Mouse (Mus musculus) G1E-ER4 (cell line): Measurements from ENCODE around the gene Pnp. TPM values are rescaled to one million over a fixed set of nuclear protein-coding genes. Genes with fewer than 3 reads are reported as not detected.
"Not testable (repeated sequence)": the region's sequence is repeated elsewhere in the genome, so short reads cannot be mapped to it uniquely, and the experiment has no call there.

ENCODE experiments used
- GATA1 ChIP-seq: IDR thresholded peaks from one replicate; pipeline ENCODE4 v1.8.0; 2012; ENCODE audit warnings: low read length, inconsistent platforms
- polyA plus RNA-seq: library from polyadenylated mRNA; stranded (reverse); fragments of >175 nt; gene quantifications from 2 replicates; pipeline ENCODE4 v1.2.3, GENCODE M21; 2012

The Pnp gene
- polyA plus RNA-seq, 1 experiment = 1.1 TPM

DNA sequence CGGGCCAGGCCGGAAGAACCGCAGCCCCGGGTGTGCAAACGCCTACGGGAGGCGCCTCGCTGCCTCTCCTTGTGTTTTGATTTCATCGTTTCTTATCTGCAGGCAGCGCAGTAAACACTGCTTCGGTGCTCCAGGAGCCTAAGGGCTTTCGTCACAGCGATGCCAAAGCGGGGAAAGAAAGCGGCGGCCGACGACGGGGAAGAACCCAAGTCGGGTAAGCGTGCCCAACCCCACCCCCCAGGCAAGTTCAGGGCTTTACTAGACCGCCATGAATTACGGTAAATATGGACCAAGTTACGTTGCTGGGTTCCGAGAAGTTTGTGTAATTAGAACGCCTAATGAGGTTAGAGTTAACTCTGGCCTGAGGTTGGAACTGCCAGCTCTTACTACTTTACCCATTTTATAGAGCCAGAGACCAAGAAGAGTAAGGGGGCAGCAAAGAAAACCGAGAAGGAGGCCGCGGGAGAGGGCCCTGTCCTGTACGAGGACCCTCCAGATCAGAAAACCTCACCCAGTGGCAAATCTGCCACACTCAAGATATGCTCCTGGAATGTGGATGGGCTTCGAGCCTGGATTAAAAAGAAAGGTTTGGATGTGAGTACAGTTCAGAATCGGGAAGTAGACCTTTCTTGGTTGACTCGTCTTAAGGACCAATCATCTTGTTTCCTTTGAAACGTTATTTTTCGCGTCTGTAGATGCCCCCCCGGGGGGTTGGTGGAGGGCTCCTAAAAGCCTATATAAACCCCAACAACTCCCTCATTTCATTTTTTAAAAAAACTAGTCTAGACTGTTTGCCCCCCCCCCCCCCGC, 5.6 kb upstream of the Pnp start:
- TF ChIP-seq GATA1 = no peak

GRCm38 (mm10) chr14:50927366-50927765, 3.5 kb upstream of the Pnp start:
- TF ChIP-seq GATA1 = no peak

DNA sequence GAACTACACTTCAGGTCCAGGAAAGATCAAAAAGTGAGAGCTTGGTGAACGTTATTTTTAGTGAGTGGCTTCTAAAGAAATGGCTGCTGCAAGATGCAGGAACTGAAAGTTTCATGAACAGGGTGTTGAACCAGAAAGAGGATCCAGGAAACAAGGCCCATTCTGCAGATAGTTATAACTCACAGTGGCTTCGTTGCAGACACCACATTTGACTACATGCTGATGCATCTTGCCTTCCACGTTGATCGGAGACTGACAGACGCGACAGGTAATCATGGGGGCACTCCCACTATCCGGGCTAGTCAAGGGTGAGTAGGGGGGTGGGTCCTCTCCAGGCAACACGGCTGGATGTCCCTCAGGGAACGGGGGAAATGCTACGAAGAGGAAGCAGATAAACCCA, 931 bp upstream of the Pnp start:
- TF ChIP-seq GATA1 = no peak

DNA sequence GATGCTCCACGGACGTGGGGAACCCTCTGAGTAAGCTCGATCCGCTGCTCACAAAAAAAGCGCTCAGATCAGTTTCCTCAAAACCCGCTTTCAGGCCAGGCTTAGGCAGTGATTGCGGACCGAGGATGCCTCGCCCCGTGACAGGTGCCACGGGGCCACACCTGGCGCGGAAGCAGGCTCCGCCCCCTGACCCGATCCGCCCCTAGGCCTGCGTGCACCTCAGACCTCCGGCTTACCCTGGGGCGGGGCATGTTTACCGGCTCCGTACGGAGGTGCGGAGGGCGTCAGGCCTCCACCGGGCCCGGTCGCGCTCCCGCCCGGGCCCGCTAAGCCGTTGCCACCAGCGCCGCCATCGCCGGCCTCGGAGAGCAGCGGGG, 517 bp upstream of the Pnp start:
- TF ChIP-seq GATA1 = no peak

GRCm38 (mm10) chr14:50931493-50932020, 675 bp downstream of the Pnp start:
- no peak for TF ChIP-seq GATA1

DNA sequence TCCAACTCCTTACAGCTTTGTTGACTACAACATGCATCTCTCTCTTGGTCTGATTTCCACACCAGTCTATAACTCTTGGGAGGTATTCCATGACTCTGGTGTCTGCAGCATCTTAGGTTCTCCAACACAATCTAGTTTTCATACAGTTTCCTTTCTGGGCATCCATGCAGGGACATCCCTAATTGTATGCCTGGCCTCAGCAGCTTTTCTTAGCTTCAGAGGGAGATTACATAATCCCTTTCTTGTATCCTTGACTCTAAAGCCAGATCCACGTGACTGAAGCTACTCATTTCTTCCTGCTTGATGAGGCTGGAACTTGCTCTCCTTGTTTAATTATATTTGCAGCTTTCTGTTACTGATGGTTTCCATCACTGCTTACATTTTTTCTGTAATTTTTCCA, 5.8 kb downstream of the Pnp start:
- no peak for TF ChIP-seq GATA1

DNA sequence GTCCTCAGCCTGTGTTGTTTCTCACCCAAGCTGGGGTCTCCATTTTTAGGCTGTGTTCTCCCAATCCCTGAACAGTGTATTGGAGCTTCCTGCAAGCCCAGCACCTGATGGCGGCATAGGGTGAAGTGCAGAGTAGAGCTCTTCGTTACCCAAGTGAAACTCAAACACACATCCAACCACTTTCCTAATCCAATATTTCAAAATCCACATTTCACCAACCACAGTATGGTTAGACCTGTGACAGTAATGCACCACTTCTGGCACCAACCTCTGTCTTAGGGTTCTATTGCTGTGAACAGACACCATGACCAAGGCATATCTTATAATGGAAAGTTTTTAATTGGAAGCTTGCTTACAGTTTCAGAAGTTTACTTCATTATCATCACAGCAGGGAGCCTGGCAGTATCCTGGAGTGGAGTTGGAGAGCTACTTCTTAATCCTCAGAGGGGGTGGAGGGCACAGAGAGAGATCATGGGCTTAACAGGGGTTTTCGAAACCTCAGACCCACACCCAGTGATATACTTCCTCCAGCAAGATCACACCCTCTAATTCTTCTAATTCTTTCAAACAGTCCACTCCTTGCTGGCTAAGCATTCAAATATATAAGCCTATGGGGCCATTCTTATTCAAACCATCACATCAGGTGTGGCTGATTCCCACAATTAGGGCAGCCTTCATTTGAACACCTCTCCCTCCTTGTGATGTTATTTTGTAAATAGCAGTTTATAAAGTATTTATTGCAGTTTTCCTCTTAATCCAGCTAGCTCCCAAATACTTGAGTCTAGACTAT, 7.4 kb downstream of the Pnp start:
- no peak for TF ChIP-seq GATA1

- no peak for TF ChIP-seq GATA1
Measured at GRCm38 (mm10) chr14:50938940-50939339, 8.1 kb downstream of the Pnp start.

DNA sequence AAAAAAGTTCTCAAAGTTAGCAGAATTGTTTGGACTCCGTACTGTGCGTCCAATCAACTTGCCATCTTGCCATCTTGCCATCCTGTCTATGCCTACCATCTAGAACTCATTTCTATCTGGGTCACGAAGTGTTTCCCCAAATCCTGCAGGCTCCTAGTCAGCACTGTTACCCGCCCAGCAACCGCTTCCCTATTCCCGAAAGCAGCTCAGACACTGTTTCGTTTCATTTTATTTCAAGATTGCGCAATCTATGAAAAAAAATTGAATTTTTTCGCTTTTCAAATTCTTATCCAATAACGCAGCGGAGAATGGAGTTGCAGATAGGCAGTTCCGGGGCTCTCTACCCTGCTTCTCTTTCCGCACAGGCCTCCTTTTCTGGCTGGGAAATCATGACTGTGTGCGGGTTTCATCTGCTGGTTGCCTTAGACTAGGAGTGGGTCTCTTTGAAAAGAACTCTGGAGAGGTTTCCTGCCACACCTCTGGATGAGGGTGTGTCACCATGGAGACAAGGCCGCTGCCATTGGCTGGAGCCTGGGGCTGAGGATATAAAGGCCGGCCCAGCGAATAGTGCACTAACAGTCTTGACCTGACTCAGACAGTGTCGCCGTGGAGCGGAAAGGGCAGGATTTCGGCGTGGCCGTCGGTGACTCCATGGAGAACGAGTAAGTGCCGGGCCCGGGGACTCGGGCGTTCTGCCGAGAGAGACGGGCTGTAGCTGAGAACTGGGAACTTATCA, 13.2 kb downstream of the Pnp start, which contains the start of gene Gm49342:
Gm49342 (plus strand) TSS at position 586 of the 736 bp plus-strand sequence.
- TF ChIP-seq GATA1 = no peak

DNA sequence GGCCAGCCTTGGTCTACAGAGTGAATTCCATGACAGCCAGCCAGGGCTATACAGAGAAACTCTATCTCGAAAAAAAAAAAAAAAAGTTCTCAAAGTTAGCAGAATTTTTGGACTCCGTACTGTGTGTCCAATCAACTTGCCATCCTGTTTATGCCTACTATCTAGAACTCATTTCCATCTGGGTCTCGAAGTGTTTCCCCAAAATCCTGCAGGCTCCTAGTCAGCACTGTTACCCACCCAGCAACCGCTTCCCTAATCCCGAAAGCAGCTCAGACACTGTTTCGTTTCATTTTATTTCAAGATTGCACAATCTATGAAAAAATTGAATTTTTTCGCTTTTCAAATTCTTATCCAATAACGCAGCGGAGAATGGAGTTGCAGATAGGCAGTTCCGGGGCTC, 24.6 kb downstream of the Pnp start:
- no peak for TF ChIP-seq GATA1

DNA sequence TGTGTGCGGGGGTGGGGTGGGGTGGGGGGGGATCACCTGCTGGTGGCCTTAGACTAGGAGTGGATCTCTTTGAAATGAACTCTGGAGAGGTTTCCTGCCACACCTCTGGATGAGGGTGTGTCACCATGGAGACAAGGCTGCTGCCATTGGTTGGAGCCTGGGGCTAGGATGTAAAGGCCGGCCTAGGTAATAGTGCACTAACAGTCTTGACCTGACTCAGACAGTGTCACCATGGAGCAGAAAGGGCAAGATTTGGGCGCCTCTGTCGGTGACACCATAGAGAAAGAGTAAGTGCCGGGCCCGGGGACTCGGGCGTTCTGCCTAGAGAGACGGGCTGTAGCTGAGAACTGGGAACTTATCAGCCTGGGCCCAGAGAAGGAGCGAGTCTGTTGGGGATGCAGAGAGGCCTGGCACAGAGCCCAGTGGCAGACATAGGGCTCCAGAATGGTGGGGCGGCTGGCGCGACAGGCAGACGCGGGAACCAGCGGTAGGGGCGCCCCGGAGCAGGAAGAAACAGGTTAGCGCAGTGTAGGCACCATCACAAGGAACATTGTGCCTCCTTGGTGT, 25.1 kb downstream of the Pnp start, which contains the start of gene Pnp2:
Pnp2 (plus strand) TSS at position 51 of the 567 bp plus-strand sequence.
- not testable (repeated sequence) for TF ChIP-seq GATA1

DNA sequence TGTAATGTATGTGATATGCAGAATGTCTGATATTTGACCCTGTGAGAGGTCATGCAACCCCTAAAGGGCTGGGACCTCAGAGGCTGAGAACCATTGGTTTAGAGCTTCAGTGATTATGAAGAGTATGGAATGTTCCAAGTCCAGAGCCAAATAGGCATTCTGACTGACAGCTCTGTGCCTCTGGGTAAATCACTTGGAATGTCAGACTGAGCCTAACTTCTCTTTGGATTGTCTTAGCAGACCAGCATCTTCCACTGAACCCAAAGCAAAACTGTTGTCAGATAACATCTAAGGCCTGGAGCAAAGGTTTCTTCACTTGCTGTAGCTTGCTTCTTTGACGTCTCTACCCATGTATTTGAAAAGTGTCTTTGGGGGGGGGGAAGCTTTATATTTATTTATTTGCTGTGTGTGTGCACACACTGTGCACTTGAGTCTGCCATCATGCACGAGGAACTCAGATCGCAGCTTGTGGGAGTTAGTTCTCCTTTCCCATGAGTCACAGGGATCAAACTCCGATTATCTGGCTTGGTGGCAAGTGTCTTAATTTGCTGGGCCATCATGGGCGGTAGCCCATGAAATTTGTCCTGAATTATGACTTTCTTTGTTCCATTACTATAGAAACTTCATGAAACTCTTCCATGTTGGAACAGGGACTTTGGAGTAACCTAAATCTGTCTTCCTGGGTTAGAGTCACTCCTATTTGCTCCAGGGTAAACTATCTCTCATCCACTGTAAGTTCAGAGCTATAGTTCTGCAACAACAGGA, 37.5 kb downstream of the Pnp start:
- TF ChIP-seq GATA1 = no peak

GRCm38 (mm10) chr14:50969041-50969440, 38.2 kb downstream of the Pnp start:
- TF ChIP-seq GATA1 = no peak
